Mouse (Mus musculus) frontal cortex, postnatal 36 days (tissue): Measurements from ENCODE around the gene Dnah17.
A peak's percentile ranks its signal among the peaks of the same experiment; 100 is the strongest.

ENCODE experiments used
- DNase-seq, 2 experiments: peaks; one replicate each; pipeline ENCODE4 v3.0.0; 2022; ENCODE audit warnings: low spot score in 2 of 2

The Dnah17 gene

GRCm38 (mm10) chr11:118143731-118144130 is 13.3 kb upstream of the Dnah17 start:
- no peak for DNase-seq

- DNase-seq = no peak
Observed at GRCm38 (mm10) chr11:118142547-118143165, 12.2 kb upstream of the Dnah17 start.

GRCm38 (mm10) chr11:118140771-118141565 is 10.5 kb upstream of the Dnah17 start:
- DNase-seq = no peak

- DNase-seq = no peak
Observed at GRCm38 (mm10) chr11:118138347-118138746, 7.9 kb upstream of the Dnah17 start.

- DNase-seq = no peak
Observed at GRCm38 (mm10) chr11:118136172-118136632, 5.8 kb upstream of the Dnah17 start.

GRCm38 (mm10) chr11:118135271-118135670 is 4.8 kb upstream of the Dnah17 start:
- DNase-seq = no peak

- peak in 1 of 2 experiments; percentile 19 for DNase-seq
Observed at GRCm38 (mm10) chr11:118133752-118134169, 3.3 kb upstream of the Dnah17 start.

- DNase-seq = no peak
Observed at GRCm38 (mm10) chr11:118133133-118133751, 2.8 kb upstream of the Dnah17 start.

GRCm38 (mm10) chr11:118132136-118132535 is 1.7 kb upstream of the Dnah17 start:
- DNase-seq = no peak

- no peak for DNase-seq
Observed at GRCm38 (mm10) chr11:118129812-118130211, 622 bp downstream of the Dnah17 start.

- DNase-seq = no peak
Observed at GRCm38 (mm10) chr11:118121592-118121991, 8.8 kb downstream of the Dnah17 start.

- no peak for DNase-seq
Observed at GRCm38 (mm10) chr11:118118777-118119176, 11.7 kb downstream of the Dnah17 start.

GRCm38 (mm10) chr11:118114581-118115110 is 15.8 kb downstream of the Dnah17 start:
- no peak for DNase-seq

GRCm38 (mm10) chr11:118113516-118114205 is 16.8 kb downstream of the Dnah17 start:
- DNase-seq = no peak

- peak; percentile 80 to 84 for DNase-seq
Observed at GRCm38 (mm10) chr11:118104001-118104400, 26.4 kb downstream of the Dnah17 start.

- DNase-seq = no peak
Observed at GRCm38 (mm10) chr11:118103383-118103782, 27.1 kb downstream of the Dnah17 start.

- peak; percentile 90 to 92 for DNase-seq
Observed at GRCm38 (mm10) chr11:118102838-118103237, 27.6 kb downstream of the Dnah17 start.

- no peak for DNase-seq
Observed at GRCm38 (mm10) chr11:118101133-118101532, 29.3 kb downstream of the Dnah17 start.

GRCm38 (mm10) chr11:118096736-118097135 is 33.7 kb downstream of the Dnah17 start:
- DNase-seq = no peak

- no peak for DNase-seq
Observed at GRCm38 (mm10) chr11:118095004-118095403, 35.4 kb downstream of the Dnah17 start.

GRCm38 (mm10) chr11:118091002-118091670 is 39.3 kb downstream of the Dnah17 start:
- no peak for DNase-seq
